Mouse (Mus musculus): ENCODE data around the gene Opcml.

- TF ChIP-seq EP300 (IDR thresholded peaks at IDR 0.05; ENCODE audit: insufficient read depth, low read depth, low read length) (no peak), POLR2A (IDR thresholded peaks at IDR 0.05; ENCODE audit: insufficient read depth, low read length) (no peak), CTCF (IDR thresholded peaks at IDR 0.05; ENCODE audit: low read depth, low read length) (no peak)
Observed at GRCm38 (mm10) chr9:28453062-28453461, 662.5 kb downstream of the Opcml start.

All from ES-Bruce4 (cell line).